Mouse (Mus musculus): ENCODE measurements around the gene Padi4. TPM values are rescaled to one million over a fixed set of nuclear protein-coding genes. Genes with fewer than 3 reads are reported as not detected.

Gene Padi4
- polyA plus RNA-seq (2014; fragmentation: Nextera tagmentation; extraction: Ambion mirVana), result 1.9 and 2.4 TPM in 2 replicates

GRCm38 (mm10) chr4:140774025-140774800 lies at the start of gene Padi4:
TSS of gene Padi4 (minus strand) at chr4:140774236.
- ATAC-seq (replicated peaks; ENCODE audit: insufficient number of reproducible peaks, low FRiP score, low TSS enrichment), result 0 out of 2 replicates have a peak, but pooled peaks have one; percentile 9
- H3K27ac ChIP-seq (ENCODE audit: low read depth, low read length), result no peak within 1 kb of the TSS
- 82% methylated on average over 21 of the region's 21 CpGs for WGBS (ENCODE audit: insufficient replicate concordance)
- H3K9me3 ChIP-seq (replicated peaks; ENCODE audit: control insufficient read depth, low read length), result no peaks in the 10 kb centered on the region
- H3K4me1 ChIP-seq (ENCODE audit: control insufficient read depth, insufficient read depth, low read length), result peaks cover 3% of the 10 kb centered on the region
- H3K4me2 ChIP-seq, result no peak within 1 kb of the TSS
- no peak within 1 kb of the TSS for H3K9ac ChIP-seq (ENCODE audit: low read depth, low read length)
- H3K4me3 ChIP-seq (ENCODE audit: low read depth, low read length), result no peak within 1 kb of the TSS
- H3K36me3 ChIP-seq (ENCODE audit: control insufficient read depth, insufficient read depth, low read length), result no peaks in the 10 kb centered on the region
- H3K27me3 ChIP-seq (ENCODE audit: control insufficient read depth, insufficient read depth, low read length), result no peaks in the 10 kb centered on the region

- H3K27me3 ChIP-seq (ENCODE audit: control insufficient read depth, insufficient read depth, low read length), result no peaks in the 10 kb centered on the region
- no peak overlapping the region for H3K27ac ChIP-seq (ENCODE audit: low read depth, low read length)
- no peak for ATAC-seq (replicated peaks; ENCODE audit: insufficient number of reproducible peaks, low FRiP score, low TSS enrichment)
Observed at GRCm38 (mm10) chr4:140821988-140822387, 48.0 kb upstream of the Padi4 start.

GRCm38 (mm10) chr4:140817413-140817812 lies 43.4 kb upstream of the Padi4 start:
- Histone ChIP-seq H3K4me3 (ENCODE audit: low read depth, low read length) (no peak overlapping the region), H3K27ac (ENCODE audit: low read depth, low read length) (no peak overlapping the region), H3K9ac (ENCODE audit: low read depth, low read length) (no peak overlapping the region), H3K9me3 (replicated peaks; ENCODE audit: control insufficient read depth, low read length) (peaks cover 5% of the 10 kb centered on the region), H3K27me3 (ENCODE audit: control insufficient read depth, insufficient read depth, low read length) (no peaks in the 10 kb centered on the region), H3K4me2 (no peak overlapping the region), H3K36me3 (ENCODE audit: control insufficient read depth, insufficient read depth, low read length) (no peaks in the 10 kb centered on the region), H3K4me1 (ENCODE audit: control insufficient read depth, insufficient read depth, low read length) (peaks cover 40% of the 10 kb centered on the region)
- WGBS (ENCODE audit: insufficient replicate concordance), result 92% methylated on average over 8 of the region's 8 CpGs
- no peak for ATAC-seq (replicated peaks; ENCODE audit: insufficient number of reproducible peaks, low FRiP score, low TSS enrichment)

More at GRCm38 (mm10) chr4:140821988-140822387, 48.0 kb upstream of the Padi4 start:
- H3K9me3 ChIP-seq (replicated peaks; ENCODE audit: control insufficient read depth, low read length), result peaks cover 29% of the 10 kb centered on the region
- H3K4me1 ChIP-seq (ENCODE audit: control insufficient read depth, insufficient read depth, low read length), result peaks cover 1% of the 10 kb centered on the region; the same call in 1 of the 2 replicates
- no peak overlapping the region for H3K9ac ChIP-seq (ENCODE audit: low read depth, low read length)
- no peak overlapping the region for H3K4me2 ChIP-seq
- no peak overlapping the region for H3K4me3 ChIP-seq (ENCODE audit: low read depth, low read length)
- H3K36me3 ChIP-seq (ENCODE audit: control insufficient read depth, insufficient read depth, low read length), result no peaks in the 10 kb centered on the region
- 79% methylated on average over 5 of the region's 5 CpGs for WGBS (ENCODE audit: insufficient replicate concordance)

- Histone ChIP-seq H3K36me3 (ENCODE audit: control insufficient read depth, insufficient read depth, low read length) (no peaks in the 10 kb centered on the region), H3K27me3 (ENCODE audit: control insufficient read depth, insufficient read depth, low read length) (no peaks in the 10 kb centered on the region), H3K9ac (ENCODE audit: low read depth, low read length) (no peak overlapping the region), H3K4me1 (ENCODE audit: control insufficient read depth, insufficient read depth, low read length) (peaks cover 50% of the 10 kb centered on the region), H3K27ac (ENCODE audit: low read depth, low read length) (peak overlapping the region; percentile 22; the same call in 1 of the 2 replicates), H3K4me3 (ENCODE audit: low read depth, low read length) (no peak overlapping the region), H3K9me3 (replicated peaks; ENCODE audit: control insufficient read depth, low read length) (no peaks in the 10 kb centered on the region), H3K4me2 (peak overlapping the region; percentile 16)
- no peak for ATAC-seq (replicated peaks; ENCODE audit: insufficient number of reproducible peaks, low FRiP score, low TSS enrichment)
- 29% methylated on average over 10 of the region's 10 CpGs for WGBS (ENCODE audit: insufficient replicate concordance)
Observed at GRCm38 (mm10) chr4:140815996-140816917, 42.2 kb upstream of the Padi4 start.

- Histone ChIP-seq H3K4me2 (no peak overlapping the region), H3K36me3 (ENCODE audit: control insufficient read depth, insufficient read depth, low read length) (no peaks in the 10 kb centered on the region), H3K4me3 (ENCODE audit: low read depth, low read length) (no peak overlapping the region), H3K9ac (ENCODE audit: low read depth, low read length) (no peak overlapping the region), H3K9me3 (replicated peaks; ENCODE audit: control insufficient read depth, low read length) (no peaks in the 10 kb centered on the region), H3K27ac (ENCODE audit: low read depth, low read length) (no peak overlapping the region), H3K4me1 (ENCODE audit: control insufficient read depth, insufficient read depth, low read length) (peaks cover 54% of the 10 kb centered on the region), H3K27me3 (ENCODE audit: control insufficient read depth, insufficient read depth, low read length) (no peaks in the 10 kb centered on the region)
- ATAC-seq (replicated peaks; ENCODE audit: insufficient number of reproducible peaks, low FRiP score, low TSS enrichment), result no peak
- WGBS (ENCODE audit: insufficient replicate concordance), result 46% methylated on average over 5 of the region's 5 CpGs
Observed at GRCm38 (mm10) chr4:140815496-140815895, 41.5 kb upstream of the Padi4 start.

- 0 out of 2 replicates have a peak, but pooled peaks cover 3% of the 10 kb centered on the region for H3K27me3 ChIP-seq (ENCODE audit: control insufficient read depth, insufficient read depth, low read length)
- H3K4me3 ChIP-seq (ENCODE audit: low read depth, low read length), result peak overlapping the region; percentile 39
- peak; percentile 64; the same call in 1 of the 2 replicates for ATAC-seq (replicated peaks; ENCODE audit: insufficient number of reproducible peaks, low FRiP score, low TSS enrichment)
- peaks cover 54% of the 10 kb centered on the region for H3K4me1 ChIP-seq (ENCODE audit: control insufficient read depth, insufficient read depth, low read length)
- no peaks in the 10 kb centered on the region for H3K9me3 ChIP-seq (replicated peaks; ENCODE audit: control insufficient read depth, low read length)
- peak overlapping the region; percentile 58 for H3K9ac ChIP-seq (ENCODE audit: low read depth, low read length)
- WGBS (ENCODE audit: insufficient replicate concordance), result 24% methylated on average over 36 of the region's 36 CpGs
- no peak overlapping the region for H3K27ac ChIP-seq (ENCODE audit: low read depth, low read length)
- peak overlapping the region; percentile 69 for H3K4me2 ChIP-seq
- no peaks in the 10 kb centered on the region for H3K36me3 ChIP-seq (ENCODE audit: control insufficient read depth, insufficient read depth, low read length)
Observed at GRCm38 (mm10) chr4:140814241-140815225, 40.5 kb upstream of the Padi4 start.

- Histone ChIP-seq H3K27me3 (ENCODE audit: control insufficient read depth, insufficient read depth, low read length) (0 out of 2 replicates have a peak, but pooled peaks cover 3% of the 10 kb centered on the region), H3K4me1 (ENCODE audit: control insufficient read depth, insufficient read depth, low read length) (peaks cover 54% of the 10 kb centered on the region), H3K9ac (ENCODE audit: low read depth, low read length) (peak overlapping the region; percentile 39), H3K9me3 (replicated peaks; ENCODE audit: control insufficient read depth, low read length) (no peaks in the 10 kb centered on the region), H3K27ac (ENCODE audit: low read depth, low read length) (0 out of 2 replicates have a peak overlapping the region, but pooled peaks have one; percentile 4), H3K4me2 (peak overlapping the region; percentile 69), H3K36me3 (ENCODE audit: control insufficient read depth, insufficient read depth, low read length) (no peaks in the 10 kb centered on the region), H3K4me3 (ENCODE audit: low read depth, low read length) (peak overlapping the region; percentile 39)
- 26% methylated on average over 13 of the region's 13 CpGs for WGBS (ENCODE audit: insufficient replicate concordance)
- no peak for ATAC-seq (replicated peaks; ENCODE audit: insufficient number of reproducible peaks, low FRiP score, low TSS enrichment)
Observed at GRCm38 (mm10) chr4:140813358-140814185, 39.5 kb upstream of the Padi4 start.
